Mouse (Mus musculus) fibroblast of lung, adult 2 months (primary cell): ENCODE data around the gene Msgn1.

Experiments
- DNase-seq: peaks from one replicate; pipeline ENCODE4 v3.0.0-alpha.2; 2011; ENCODE audit warnings: low read depth

Msgn1 gene

GRCm38 (mm10) chr12:11208872-11209271 lies at the start of gene Msgn1:
Gene Msgn1, minus strand, starts transcription at chr12:11208972.
- no peak for DNase-seq

- no peak for DNase-seq
Measured at GRCm38 (mm10) chr12:11250322-11250721, 41.5 kb upstream of the Msgn1 start.

- no peak for DNase-seq
Measured at GRCm38 (mm10) chr12:11247460-11247859, 38.7 kb upstream of the Msgn1 start.

- DNase-seq = no peak
Measured at GRCm38 (mm10) chr12:11235996-11236395, 27.2 kb upstream of the Msgn1 start.

DNA sequence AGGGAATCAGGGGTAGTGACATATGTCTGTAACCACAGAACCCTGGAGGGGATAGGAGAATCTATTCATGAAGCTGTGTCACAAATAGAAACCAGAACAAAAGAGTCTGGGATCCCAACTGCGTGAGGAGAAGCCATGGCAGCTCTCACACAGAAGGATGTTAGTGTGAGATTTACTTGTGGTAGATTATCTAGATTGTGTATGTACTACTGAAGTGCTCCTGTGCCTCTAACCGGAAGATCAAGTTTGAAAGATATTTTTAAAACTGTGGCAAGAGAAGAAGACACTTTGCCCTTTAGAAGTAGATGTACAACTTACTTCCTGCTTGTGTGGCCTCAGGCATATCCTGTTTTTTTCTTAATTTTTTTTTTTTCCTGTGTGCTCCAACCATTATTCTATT lies 21.5 kb upstream of the Msgn1 start:
- no peak for DNase-seq

DNA sequence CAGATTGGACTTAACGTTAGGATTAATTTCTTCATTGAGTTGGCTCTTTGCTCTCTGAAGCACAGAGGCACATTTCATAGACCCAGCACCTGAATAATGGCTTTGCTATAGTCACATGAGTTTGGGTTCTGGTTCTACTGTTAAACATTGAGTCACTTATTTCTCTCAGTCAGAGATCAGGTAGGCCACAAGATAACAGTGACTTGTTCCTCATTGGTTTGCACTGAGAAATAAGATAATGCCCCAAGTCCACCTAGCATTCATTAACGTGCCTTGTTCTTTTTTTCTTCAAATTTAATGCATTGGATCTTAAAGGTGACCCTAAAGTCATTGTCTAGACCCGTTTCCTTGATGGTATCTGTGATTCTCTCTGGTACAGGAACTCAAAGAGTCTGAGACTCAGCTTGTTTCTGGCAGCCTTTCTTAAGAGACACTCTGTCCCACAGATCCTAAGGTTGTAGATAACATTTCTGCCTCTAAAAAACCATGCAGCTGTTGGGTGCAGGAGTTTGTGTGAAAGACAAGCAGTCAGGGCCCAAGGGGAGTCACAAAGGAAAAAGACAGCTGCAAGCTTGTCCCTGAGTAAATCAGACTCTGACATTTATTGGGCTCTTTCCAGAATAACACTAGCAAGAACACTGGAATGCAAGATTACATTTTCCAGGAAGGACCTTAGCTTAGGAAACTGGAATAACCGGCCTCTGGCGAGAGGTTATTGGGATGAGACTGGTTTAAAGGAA lies 17.9 kb upstream of the Msgn1 start:
- no peak for DNase-seq

GRCm38 (mm10) chr12:11226123-11226522 lies 17.4 kb upstream of the Msgn1 start:
- DNase-seq = no peak

DNA sequence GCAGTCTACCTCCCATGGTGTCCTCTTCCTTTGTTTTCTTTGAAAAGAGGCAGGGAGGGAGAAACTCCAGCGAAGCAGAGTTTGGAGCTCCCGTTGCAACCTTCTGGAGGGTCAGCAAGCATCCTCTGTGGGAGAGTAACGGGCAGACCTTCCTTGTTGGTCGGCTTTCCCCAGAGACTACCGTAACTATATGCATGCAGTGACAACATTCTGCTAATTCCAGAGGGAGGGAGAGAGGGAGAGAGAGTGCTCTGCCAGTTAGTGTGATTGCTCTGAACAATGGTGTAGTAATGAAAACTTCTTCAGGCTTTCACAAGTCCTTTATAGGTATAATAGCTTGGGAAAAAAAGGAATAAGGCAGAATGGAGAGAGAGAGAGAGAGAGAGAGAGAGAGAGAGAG lies 15.9 kb upstream of the Msgn1 start:
- no peak for DNase-seq

DNA sequence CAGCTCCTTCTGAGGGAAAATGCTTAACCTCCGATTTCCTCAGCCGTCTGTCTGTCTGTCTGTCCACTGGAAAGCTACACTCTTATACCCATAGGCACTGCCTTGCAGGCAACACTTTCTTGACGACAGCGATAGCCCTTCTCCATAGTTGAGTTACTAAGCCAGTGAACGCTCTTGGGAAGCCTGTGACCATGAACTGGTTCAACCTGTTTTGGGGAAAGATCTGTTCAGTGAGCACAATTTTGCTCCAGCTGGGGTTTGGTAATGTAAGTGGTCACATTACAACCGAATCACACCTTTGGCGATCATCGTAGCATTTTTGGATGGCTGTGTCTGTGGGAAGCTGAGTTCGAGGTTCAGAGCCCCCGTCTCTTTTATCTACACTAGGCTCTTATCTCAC lies 14.3 kb upstream of the Msgn1 start:
- DNase-seq = no peak

GRCm38 (mm10) chr12:11222566-11222965 lies 13.8 kb upstream of the Msgn1 start:
- DNase-seq = no peak

GRCm38 (mm10) chr12:11221524-11222330 lies 13.0 kb upstream of the Msgn1 start:
- no peak for DNase-seq

DNA sequence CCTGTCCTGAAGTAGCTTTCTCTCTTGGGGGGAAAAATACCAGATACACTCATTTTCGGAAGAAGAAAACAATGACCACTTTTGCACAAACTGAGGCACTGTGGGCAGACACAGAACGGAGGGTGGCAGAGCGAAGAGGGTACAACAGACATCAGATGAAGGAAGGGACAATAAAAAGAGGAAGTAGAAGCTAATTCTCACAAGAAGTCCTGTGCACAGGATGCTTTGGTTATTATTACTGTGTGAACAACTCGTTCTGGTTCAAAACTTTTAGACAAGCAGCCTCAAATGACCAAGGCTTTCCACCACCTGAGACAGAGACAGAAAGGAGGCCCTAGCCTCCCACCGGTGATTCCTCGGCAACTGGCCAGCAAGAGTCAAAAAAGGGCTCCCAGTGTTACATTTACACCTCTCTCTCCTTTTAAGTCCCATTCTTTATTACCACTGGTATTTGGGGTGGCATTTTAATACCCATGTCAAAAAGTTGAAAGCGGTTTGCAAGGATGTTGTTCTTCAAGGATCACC lies 9.0 kb upstream of the Msgn1 start:
- no peak for DNase-seq

- no peak for DNase-seq
Measured at GRCm38 (mm10) chr12:11216454-11216853, 7.7 kb upstream of the Msgn1 start.

GRCm38 (mm10) chr12:11215555-11215954 lies 6.8 kb upstream of the Msgn1 start:
- no peak for DNase-seq

DNA sequence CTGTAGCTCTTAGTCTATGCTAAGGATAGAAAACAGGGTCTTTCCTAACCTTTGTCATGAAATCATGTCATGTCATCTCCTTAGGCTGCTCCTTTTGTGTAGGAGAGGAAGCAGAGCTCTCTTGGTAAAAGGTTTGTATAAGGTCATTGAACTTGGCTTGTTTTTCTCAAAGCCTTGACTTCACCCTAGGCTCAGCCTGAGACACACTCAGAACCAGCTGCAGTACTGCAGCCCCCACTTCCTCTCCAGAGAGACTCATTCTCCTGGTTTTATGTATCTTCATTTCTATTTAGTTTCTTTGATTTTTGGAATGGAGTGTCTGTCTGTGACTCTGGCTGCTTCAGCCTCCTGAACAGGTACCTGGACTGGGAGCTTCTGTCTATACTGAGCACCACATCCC lies 6.0 kb upstream of the Msgn1 start:
- DNase-seq = no peak

DNA sequence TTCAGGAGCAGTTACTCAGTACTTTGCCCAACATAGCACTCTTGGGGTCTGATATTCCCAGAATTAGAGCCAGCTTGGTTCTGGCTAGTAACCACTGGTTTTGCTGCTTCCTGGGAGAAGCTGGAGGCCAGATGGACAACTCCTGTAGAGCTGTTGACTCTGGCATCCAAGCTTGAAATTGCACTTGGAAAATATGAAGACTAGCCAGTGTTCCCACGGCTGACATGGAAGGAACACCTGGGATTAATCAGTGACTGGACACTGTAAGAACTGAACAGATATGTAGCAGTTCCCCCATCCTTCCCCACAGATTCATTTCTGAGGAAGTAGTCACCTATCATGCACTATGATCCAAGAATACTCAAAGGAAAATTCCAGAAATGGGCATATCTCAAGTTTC lies 4.1 kb upstream of the Msgn1 start:
- DNase-seq = peak; percentile 78

- DNase-seq = no peak
Measured at GRCm38 (mm10) chr12:11210361-11210760, 1.6 kb upstream of the Msgn1 start.

DNA sequence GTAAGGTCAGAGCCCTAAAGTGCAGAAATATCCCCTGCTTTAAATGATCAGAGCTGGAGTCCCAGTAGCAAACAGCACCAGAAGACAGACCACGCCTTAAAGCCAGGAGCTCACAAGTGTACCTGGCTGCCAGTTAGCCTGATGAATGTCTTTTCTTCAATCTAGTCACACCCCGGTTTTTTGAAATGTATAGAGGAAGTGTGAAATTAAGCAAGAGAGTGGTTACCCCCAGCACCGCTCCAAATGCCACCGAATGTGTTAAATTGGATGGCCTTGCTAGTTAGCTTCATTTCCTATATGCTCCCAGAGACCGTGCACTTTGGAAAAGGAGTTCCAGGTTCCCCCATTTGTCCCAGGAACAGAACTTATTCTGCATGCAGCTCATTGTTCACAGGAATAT lies 864 bp upstream of the Msgn1 start:
- no peak for DNase-seq

GRCm38 (mm10) chr12:11206321-11206720 lies 2.5 kb downstream of the Msgn1 start:
- DNase-seq = no peak

- DNase-seq = peak; percentile 85
Measured at GRCm38 (mm10) chr12:11203694-11204665, 4.8 kb downstream of the Msgn1 start.

DNA sequence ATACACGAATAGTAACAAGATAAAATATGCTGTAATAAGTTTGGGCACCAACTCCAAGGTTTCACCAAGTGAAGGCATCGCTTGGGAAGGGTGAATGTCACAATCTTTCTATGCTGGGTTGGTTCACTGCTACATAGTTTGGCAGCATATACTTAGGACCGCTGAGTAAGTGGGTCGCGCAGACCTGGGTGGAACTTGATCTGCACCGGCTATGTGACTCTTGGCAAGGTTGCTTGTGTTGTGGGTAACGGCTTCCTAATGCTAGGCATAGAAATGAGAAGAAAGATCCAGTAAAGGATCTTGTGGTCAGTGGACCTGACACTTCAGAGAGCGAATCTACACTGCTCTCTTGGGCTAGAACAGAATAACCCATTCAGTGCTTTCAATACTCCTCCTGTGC lies 6.3 kb downstream of the Msgn1 start:
- peak; percentile 51 for DNase-seq

GRCm38 (mm10) chr12:11200711-11201110 lies 8.1 kb downstream of the Msgn1 start:
- DNase-seq = no peak
